Mouse (Mus musculus): ENCODE measurements around the gene Gm10643. TPM values are rescaled to one million over a fixed set of nuclear protein-coding genes. Genes with fewer than 3 reads are reported as not detected.
A peak's percentile ranks its signal among the peaks of the same experiment; 100 is the strongest.

Gm10643 gene
- 1.1 and 1.2 TPM in 2 replicates for polyA plus RNA-seq (2012; rRNA removed)

- no peaks in the 10 kb centered on the region for H3K36me3 ChIP-seq (ENCODE audit: control insufficient read depth, insufficient read depth, low read length)
- no peak for TF ChIP-seq POLR2A (IDR thresholded peaks at IDR 0.05; ENCODE audit: low read depth, low read length)
- TF ChIP-seq CTCF (conservative IDR thresholded peaks at IDR 0.05; ENCODE audit: insufficient read depth, insufficient read length, low read depth, low read length) = no peak
- no peaks in the 10 kb centered on the region for H3K27me3 ChIP-seq (replicated peaks; ENCODE audit: control insufficient read depth, insufficient read depth, low read length)
- H3K27ac ChIP-seq (ENCODE audit: insufficient read depth, low read depth, low read length) = peak within 1 kb of the TSS; percentile 72
- H3K4me3 ChIP-seq (ENCODE audit: insufficient read depth, low read depth, low read length) = peak within 1 kb of the TSS; percentile 51
- no peak for DNase-seq
- peaks cover 23% of the 10 kb centered on the region for H3K4me1 ChIP-seq (ENCODE audit: control insufficient read depth, insufficient read depth, low read length)
- WGBS = 94% methylated on average over 1 of the region's 1 CpGs
These were observed at the start of gene Gm10643 for GRCm38 (mm10) chr8:84065037-84065436. Gm10643 (minus strand) TSS chr8:84065137.

GRCm38 (mm10) chr8:84106216-84107040 lies 41.5 kb upstream of the Gm10643 start:
- WGBS = 96% methylated on average over 6 of the region's 6 CpGs
- no peak for TF ChIP-seq CTCF (conservative IDR thresholded peaks at IDR 0.05; ENCODE audit: insufficient read depth, insufficient read length, low read depth, low read length)
- TF ChIP-seq POLR2A (IDR thresholded peaks at IDR 0.05; ENCODE audit: low read depth, low read length) = no peak

GRCm38 (mm10) chr8:84105676-84106075 lies 40.7 kb upstream of the Gm10643 start:
- H3K36me3 ChIP-seq (ENCODE audit: control insufficient read depth, insufficient read depth, low read length) = no peaks in the 10 kb centered on the region
- 64% methylated on average over 2 of the region's 2 CpGs for WGBS
- DNase-seq = no peak
- H3K27me3 ChIP-seq (replicated peaks; ENCODE audit: control insufficient read depth, insufficient read depth, low read length) = no peaks in the 10 kb centered on the region
- H3K4me3 ChIP-seq (ENCODE audit: insufficient read depth, low read depth, low read length) = no peak overlapping the region
- H3K4me1 ChIP-seq (ENCODE audit: control insufficient read depth, insufficient read depth, low read length) = peaks cover 6% of the 10 kb centered on the region
- no peak overlapping the region for H3K27ac ChIP-seq (ENCODE audit: insufficient read depth, low read depth, low read length)
- TF ChIP-seq POLR2A (IDR thresholded peaks at IDR 0.05; ENCODE audit: low read depth, low read length) = no peak
- no peak for TF ChIP-seq CTCF (conservative IDR thresholded peaks at IDR 0.05; ENCODE audit: insufficient read depth, insufficient read length, low read depth, low read length)

More at GRCm38 (mm10) chr8:84106216-84107040, 41.5 kb upstream of the Gm10643 start:
- Histone ChIP-seq H3K36me3 (ENCODE audit: control insufficient read depth, insufficient read depth, low read length) (no peaks in the 10 kb centered on the region), H3K27me3 (replicated peaks; ENCODE audit: control insufficient read depth, insufficient read depth, low read length) (no peaks in the 10 kb centered on the region), H3K4me3 (ENCODE audit: insufficient read depth, low read depth, low read length) (no peak overlapping the region), H3K4me1 (ENCODE audit: control insufficient read depth, insufficient read depth, low read length) (peaks cover 6% of the 10 kb centered on the region), H3K27ac (ENCODE audit: insufficient read depth, low read depth, low read length) (no peak overlapping the region)
- DNase-seq = no peak

GRCm38 (mm10) chr8:84104697-84105609 lies 40.0 kb upstream of the Gm10643 start, which contains the start of gene Dcaf15:
Dcaf15 (minus strand) TSS chr8:84104768.
- peaks cover 6% of the 10 kb centered on the region for H3K4me1 ChIP-seq (ENCODE audit: control insufficient read depth, insufficient read depth, low read length)
- H3K4me3 ChIP-seq (ENCODE audit: insufficient read depth, low read depth, low read length) = peak within 1 kb of the TSS; percentile 74
- H3K27ac ChIP-seq (ENCODE audit: insufficient read depth, low read depth, low read length) = peak within 1 kb of the TSS; percentile 33; the same call in 1 of the 2 replicates
- no peaks in the 10 kb centered on the region for H3K27me3 ChIP-seq (replicated peaks; ENCODE audit: control insufficient read depth, insufficient read depth, low read length)
- TF ChIP-seq POLR2A (IDR thresholded peaks at IDR 0.05; ENCODE audit: low read depth, low read length) (no peak), CTCF (conservative IDR thresholded peaks at IDR 0.05; ENCODE audit: insufficient read depth, insufficient read length, low read depth, low read length) (no peak)
- no peaks in the 10 kb centered on the region for H3K36me3 ChIP-seq (ENCODE audit: control insufficient read depth, insufficient read depth, low read length)
- peak; percentile 99 for DNase-seq
- 8% methylated on average over 42 of the region's 42 CpGs for WGBS

- peak overlapping the region; percentile 74 for H3K4me3 ChIP-seq (ENCODE audit: insufficient read depth, low read depth, low read length)
- H3K27me3 ChIP-seq (replicated peaks; ENCODE audit: control insufficient read depth, insufficient read depth, low read length) = no peaks in the 10 kb centered on the region
- no peak for DNase-seq
- H3K4me1 ChIP-seq (ENCODE audit: control insufficient read depth, insufficient read depth, low read length) = peaks cover 6% of the 10 kb centered on the region
- 0 out of 2 replicates have a peak overlapping the region, but pooled peaks have one; percentile 33 for H3K27ac ChIP-seq (ENCODE audit: insufficient read depth, low read depth, low read length)
- H3K36me3 ChIP-seq (ENCODE audit: control insufficient read depth, insufficient read depth, low read length) = no peaks in the 10 kb centered on the region
- 2% methylated on average over 29 of the region's 29 CpGs for WGBS
- TF ChIP-seq POLR2A (IDR thresholded peaks at IDR 0.05; ENCODE audit: low read depth, low read length) (no peak), CTCF (conservative IDR thresholded peaks at IDR 0.05; ENCODE audit: insufficient read depth, insufficient read length, low read depth, low read length) (0 out of 2 replicates have a peak, but pooled peaks have one; percentile 24)
These were observed 39.3 kb upstream of the Gm10643 start for GRCm38 (mm10) chr8:84104221-84104620.

GRCm38 (mm10) chr8:84103601-84104000 lies 38.7 kb upstream of the Gm10643 start:
- H3K27ac ChIP-seq (ENCODE audit: insufficient read depth, low read depth, low read length) = peak overlapping the region; percentile 33; the same call in 1 of the 2 replicates
- DNase-seq = peak; percentile 82
- no peak for TF ChIP-seq POLR2A (IDR thresholded peaks at IDR 0.05; ENCODE audit: low read depth, low read length)
- TF ChIP-seq CTCF (conservative IDR thresholded peaks at IDR 0.05; ENCODE audit: insufficient read depth, insufficient read length, low read depth, low read length) = no peak
- H3K36me3 ChIP-seq (ENCODE audit: control insufficient read depth, insufficient read depth, low read length) = no peaks in the 10 kb centered on the region
- H3K27me3 ChIP-seq (replicated peaks; ENCODE audit: control insufficient read depth, insufficient read depth, low read length) = no peaks in the 10 kb centered on the region
- peaks cover 6% of the 10 kb centered on the region for H3K4me1 ChIP-seq (ENCODE audit: control insufficient read depth, insufficient read depth, low read length)
- 22% methylated on average over 3 of the region's 3 CpGs for WGBS
- H3K4me3 ChIP-seq (ENCODE audit: insufficient read depth, low read depth, low read length) = peak overlapping the region; percentile 74
